Mouse (Mus musculus): ENCODE measurements at regions not wholly inside any gene's neighbourhood (a gene's known extent, or its start where the extent isn't known, plus 50 kb on each side); places are given as distances from the start of the nearest gene placed in this dataset.

DNA sequence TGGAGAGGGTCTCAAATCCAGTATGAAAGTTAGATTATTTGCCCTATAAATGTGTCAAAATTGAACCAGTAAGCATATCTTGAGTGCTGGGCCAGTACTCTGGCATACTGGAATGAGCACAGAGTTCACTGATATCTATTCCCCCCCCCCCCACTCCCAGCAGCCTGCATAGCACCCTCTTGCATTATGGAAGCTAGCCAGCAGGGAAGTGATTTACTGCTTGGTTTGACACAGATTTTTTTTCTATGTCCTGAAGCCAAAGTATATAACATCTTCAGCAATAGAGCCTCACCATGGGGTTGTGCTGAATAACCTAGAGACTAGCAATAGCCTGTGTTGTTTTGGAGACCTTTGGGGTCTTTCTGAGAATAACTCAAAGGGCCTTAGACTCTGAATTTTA, 123.5 kb upstream of the Dkk2 start:
- no peak for DNase-seq (ENCODE audit: low spot score)
- no peak overlapping the region for H3K27ac ChIP-seq
- no peaks in the 10 kb centered on the region for H3K27me3 ChIP-seq (ENCODE audit: insufficient read depth, poor library complexity, severe bottlenecking)
- H3K36me3 ChIP-seq: no peaks in the 10 kb centered on the region
- H3K9me3 ChIP-seq: no peaks in the 10 kb centered on the region
- H3K4me1 ChIP-seq: peaks cover 2% of the 10 kb centered on the region; the same call in 1 of the 2 replicates
- H3K4me3 ChIP-seq: no peak overlapping the region

- Histone ChIP-seq H3K4me1 (peaks cover 9% of the 10 kb centered on the region), H3K9me3 (no peaks in the 10 kb centered on the region), H3K27ac (no peak overlapping the region), H3K36me3 (no peaks in the 10 kb centered on the region), H3K4me3 (no peak overlapping the region), H3K27me3 (ENCODE audit: insufficient read depth, poor library complexity, severe bottlenecking) (no peaks in the 10 kb centered on the region)
- WGBS: 80% methylated on average over 2 of the region's 2 CpGs
- DNase-seq (ENCODE audit: low spot score): no peak
Measured at GRCm38 (mm10) chr3:131962870-131963269, 122.2 kb upstream of the Dkk2 start.

- Histone ChIP-seq H3K36me3 (no peaks in the 10 kb centered on the region), H3K4me1 (peaks cover 9% of the 10 kb centered on the region), H3K27me3 (ENCODE audit: insufficient read depth, poor library complexity, severe bottlenecking) (no peaks in the 10 kb centered on the region), H3K4me3 (no peak overlapping the region), H3K27ac (no peak overlapping the region), H3K9me3 (no peaks in the 10 kb centered on the region)
- WGBS: 92% methylated on average over 9 of the region's 9 CpGs
- DNase-seq (ENCODE audit: low spot score): no peak
Measured at GRCm38 (mm10) chr3:131964952-131965351, 120.1 kb upstream of the Dkk2 start.

GRCm38 (mm10) chr3:131965456-131966160, 119.5 kb upstream of the Dkk2 start:
- H3K27ac ChIP-seq: no peak overlapping the region
- H3K27me3 ChIP-seq (ENCODE audit: insufficient read depth, poor library complexity, severe bottlenecking): no peaks in the 10 kb centered on the region

DNA sequence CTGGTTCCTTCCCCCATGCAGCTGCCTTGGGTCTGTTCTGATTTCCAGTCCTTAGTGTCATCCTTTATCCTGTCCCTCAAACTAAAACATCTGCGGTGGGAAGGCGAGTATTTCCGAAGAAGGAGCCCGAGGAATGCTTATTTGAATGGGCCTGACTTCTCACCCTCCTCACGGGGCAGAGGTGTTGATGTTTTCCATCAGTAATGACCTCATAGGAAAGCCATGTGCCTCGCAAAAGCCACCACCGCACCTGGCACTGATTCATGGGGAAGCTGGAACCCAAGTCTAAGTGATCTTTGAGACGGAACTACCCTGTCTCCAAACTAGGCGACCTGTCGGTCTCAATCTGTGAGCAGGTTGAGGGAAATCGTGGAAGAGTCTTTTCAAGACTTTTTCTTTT, 117.8 kb upstream of the Dkk2 start:
- Histone ChIP-seq H3K36me3 (no peaks in the 10 kb centered on the region), H3K27ac (no peak overlapping the region), H3K4me1 (peaks cover 9% of the 10 kb centered on the region), H3K27me3 (ENCODE audit: insufficient read depth, poor library complexity, severe bottlenecking) (no peaks in the 10 kb centered on the region), H3K4me3 (no peak overlapping the region), H3K9me3 (no peaks in the 10 kb centered on the region)
- DNase-seq (ENCODE audit: low spot score): no peak
- 46% methylated on average over 11 of the region's 11 CpGs for WGBS

More at GRCm38 (mm10) chr3:131965456-131966160, 119.5 kb upstream of the Dkk2 start:
- no peaks in the 10 kb centered on the region for H3K9me3 ChIP-seq
- no peak overlapping the region for H3K4me3 ChIP-seq
- H3K4me1 ChIP-seq: peaks cover 9% of the 10 kb centered on the region
- H3K36me3 ChIP-seq: no peaks in the 10 kb centered on the region
- no peak for DNase-seq (ENCODE audit: low spot score)
- 82% methylated on average over 9 of the region's 9 CpGs for WGBS

DNA sequence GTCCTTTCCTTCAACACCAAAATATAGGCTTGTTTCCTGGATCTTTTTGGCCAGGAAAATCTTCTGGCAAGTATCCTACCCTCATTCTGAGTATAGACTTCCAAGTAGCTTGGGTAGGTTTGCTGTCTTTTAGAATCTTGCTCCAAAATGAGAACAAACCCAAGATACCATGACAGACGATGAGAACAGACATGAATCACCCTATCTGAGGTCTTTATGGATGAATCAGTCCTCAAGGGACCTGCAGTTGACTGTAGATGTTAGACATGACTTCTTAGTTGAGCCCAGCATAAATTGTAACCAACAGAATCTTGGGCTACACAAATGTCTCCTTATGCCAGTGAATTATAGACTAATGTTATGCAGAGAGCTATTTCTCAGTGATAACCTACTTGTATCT, 114.3 kb upstream of the Dkk2 start:
- H3K36me3 ChIP-seq: no peaks in the 10 kb centered on the region
- H3K4me1 ChIP-seq: peaks cover 9% of the 10 kb centered on the region
- DNase-seq (ENCODE audit: low spot score): no peak
- no peak overlapping the region for H3K27ac ChIP-seq
- 74% methylated on average over 1 of the region's 1 CpGs for WGBS
- H3K27me3 ChIP-seq (ENCODE audit: insufficient read depth, poor library complexity, severe bottlenecking): no peaks in the 10 kb centered on the region
- H3K9me3 ChIP-seq: no peaks in the 10 kb centered on the region
- no peak overlapping the region for H3K4me3 ChIP-seq

- Histone ChIP-seq H3K9me3 (no peaks in the 10 kb centered on the region), H3K27ac (no peak overlapping the region), H3K36me3 (no peaks in the 10 kb centered on the region), H3K4me1 (no peaks in the 10 kb centered on the region), H3K27me3 (ENCODE audit: insufficient read depth, poor library complexity, severe bottlenecking) (no peaks in the 10 kb centered on the region), H3K4me3 (no peak overlapping the region)
- DNase-seq (ENCODE audit: low spot score): peak; percentile 85
- 38% methylated on average over 7 of the region's 7 CpGs for WGBS
Measured at GRCm38 (mm10) chr3:131975940-131976628, 109.0 kb upstream of the Dkk2 start.

GRCm38 (mm10) chr3:131983292-131983691, 101.8 kb upstream of the Dkk2 start:
- no peaks in the 10 kb centered on the region for H3K27me3 ChIP-seq (ENCODE audit: insufficient read depth, poor library complexity, severe bottlenecking)
- DNase-seq (ENCODE audit: low spot score): no peak
- no peaks in the 10 kb centered on the region for H3K4me1 ChIP-seq
- H3K27ac ChIP-seq: no peak overlapping the region
- H3K36me3 ChIP-seq: no peaks in the 10 kb centered on the region
- WGBS: 84% methylated on average over 2 of the region's 2 CpGs
- H3K9me3 ChIP-seq: no peaks in the 10 kb centered on the region
- no peak overlapping the region for H3K4me3 ChIP-seq

DNA sequence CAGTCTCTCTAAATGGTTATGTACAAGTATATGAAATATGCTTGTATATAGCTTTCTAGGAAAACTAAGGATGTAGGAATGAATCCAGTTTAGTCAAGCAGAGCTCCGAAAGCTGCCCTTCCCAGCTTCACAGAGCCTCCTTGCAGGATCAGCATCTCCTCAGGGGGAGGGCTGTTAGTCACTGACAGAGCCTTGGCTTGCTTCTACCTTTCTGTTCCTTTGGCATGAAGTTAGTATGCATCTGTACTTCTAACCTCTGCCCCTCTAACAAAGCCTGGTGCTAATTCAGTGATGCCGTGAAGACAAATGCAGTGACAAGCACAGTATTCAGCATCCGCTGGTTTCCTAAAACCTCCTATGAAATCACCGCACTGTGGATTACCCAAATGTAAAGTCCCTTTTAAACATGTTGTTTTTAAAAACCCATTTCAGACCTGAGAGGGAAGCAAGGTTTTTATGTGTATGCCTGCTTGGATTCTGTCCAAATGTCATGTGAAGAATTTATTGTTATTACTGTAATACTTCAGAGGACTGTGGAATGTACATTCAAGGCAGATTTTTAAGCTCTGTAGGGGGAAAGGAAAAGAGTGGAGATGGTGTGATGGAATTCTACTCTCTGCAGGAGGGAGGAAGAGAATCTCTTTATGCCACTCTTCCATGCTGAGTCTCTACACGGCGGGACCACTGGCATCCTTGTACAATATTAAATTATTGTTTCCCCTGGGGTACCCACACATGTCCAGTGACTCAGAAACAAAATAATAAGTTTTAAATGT, 86.1 kb upstream of the Dkk2 start:
- Histone ChIP-seq H3K27me3 (ENCODE audit: insufficient read depth, poor library complexity, severe bottlenecking) (no peaks in the 10 kb centered on the region), H3K36me3 (no peaks in the 10 kb centered on the region), H3K27ac (no peak overlapping the region), H3K9me3 (no peaks in the 10 kb centered on the region), H3K4me1 (no peaks in the 10 kb centered on the region), H3K4me3 (no peak overlapping the region)
- 81% methylated on average over 6 of the region's 6 CpGs for WGBS
- DNase-seq (ENCODE audit: low spot score): no peak

GRCm38 (mm10) chr3:132006191-132006590, 78.9 kb upstream of the Dkk2 start:
- DNase-seq (ENCODE audit: low spot score): no peak
- H3K27me3 ChIP-seq (ENCODE audit: insufficient read depth, poor library complexity, severe bottlenecking): no peaks in the 10 kb centered on the region
- no peak overlapping the region for H3K27ac ChIP-seq
- no peaks in the 10 kb centered on the region for H3K4me1 ChIP-seq
- H3K9me3 ChIP-seq: no peaks in the 10 kb centered on the region
- WGBS: 85% methylated on average over 7 of the region's 7 CpGs
- no peak overlapping the region for H3K4me3 ChIP-seq
- H3K36me3 ChIP-seq: no peaks in the 10 kb centered on the region

DNA sequence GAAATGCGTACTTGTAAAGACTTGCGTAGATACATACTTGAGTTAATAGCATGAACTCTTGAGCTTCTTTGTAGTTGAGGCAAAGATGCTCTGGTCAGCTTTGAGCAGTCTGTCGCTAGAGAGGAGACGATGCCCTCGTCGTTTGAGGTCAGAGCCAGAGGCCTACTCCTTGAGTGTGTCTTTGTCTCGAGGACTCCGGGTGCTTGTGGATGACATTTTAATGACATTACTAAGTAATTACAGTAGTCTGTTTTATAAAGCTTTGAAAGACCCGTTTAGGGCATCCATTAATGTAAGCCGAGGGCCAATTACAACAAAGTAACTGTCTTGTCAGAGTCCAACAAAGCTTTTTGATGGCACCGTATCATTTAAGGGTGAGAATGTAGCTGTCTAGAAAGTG, 78.2 kb upstream of the Dkk2 start:
- no peak overlapping the region for H3K4me3 ChIP-seq
- no peaks in the 10 kb centered on the region for H3K27me3 ChIP-seq (ENCODE audit: insufficient read depth, poor library complexity, severe bottlenecking)
- no peak for DNase-seq (ENCODE audit: low spot score)
- H3K4me1 ChIP-seq: no peaks in the 10 kb centered on the region
- H3K27ac ChIP-seq: no peak overlapping the region
- WGBS: 80% methylated on average over 11 of the region's 11 CpGs
- no peaks in the 10 kb centered on the region for H3K9me3 ChIP-seq
- no peaks in the 10 kb centered on the region for H3K36me3 ChIP-seq

DNA sequence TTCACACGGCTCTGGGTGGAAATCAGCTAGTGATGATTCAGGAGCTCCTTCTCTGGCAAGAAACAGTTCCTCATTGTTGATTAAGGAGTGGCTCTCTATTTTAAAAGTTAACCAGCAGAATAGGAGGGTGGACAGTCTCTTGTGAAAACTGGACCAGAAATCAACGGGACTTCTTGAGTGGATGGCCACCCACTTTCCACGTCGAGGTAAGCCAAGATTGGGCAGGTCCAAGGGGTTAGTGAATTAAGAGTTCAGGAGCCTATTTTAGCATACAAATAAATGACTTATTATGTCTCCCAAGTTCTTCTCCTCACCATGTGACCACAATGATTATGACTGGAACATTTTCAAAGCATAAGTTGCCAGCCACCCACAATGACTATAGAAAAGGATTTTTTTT, 77.7 kb upstream of the Dkk2 start:
- no peaks in the 10 kb centered on the region for H3K36me3 ChIP-seq
- H3K27ac ChIP-seq: no peak overlapping the region
- 86% methylated on average over 4 of the region's 4 CpGs for WGBS
- no peaks in the 10 kb centered on the region for H3K9me3 ChIP-seq
- DNase-seq (ENCODE audit: low spot score): no peak
- no peaks in the 10 kb centered on the region for H3K27me3 ChIP-seq (ENCODE audit: insufficient read depth, poor library complexity, severe bottlenecking)
- H3K4me1 ChIP-seq: no peaks in the 10 kb centered on the region
- H3K4me3 ChIP-seq: no peak overlapping the region

- DNase-seq (ENCODE audit: low spot score): no peak
- H3K9me3 ChIP-seq: no peaks in the 10 kb centered on the region
- no peaks in the 10 kb centered on the region for H3K36me3 ChIP-seq
- H3K4me1 ChIP-seq: peaks cover 16% of the 10 kb centered on the region
- no peak overlapping the region for H3K4me3 ChIP-seq
- no peak overlapping the region for H3K27ac ChIP-seq
- WGBS: 42% methylated on average over 6 of the region's 6 CpGs
- no peaks in the 10 kb centered on the region for H3K27me3 ChIP-seq (ENCODE audit: insufficient read depth, poor library complexity, severe bottlenecking)
Measured at GRCm38 (mm10) chr3:132015205-132015604, 69.9 kb upstream of the Dkk2 start.

Data from heart, embryonic 10.5 days (tissue).